Mouse (Mus musculus) kidney, adult 2 months (tissue): ENCODE measurements around the gene Best2.

Experiments used
- CTCF ChIP-seq: fragments of 200-500 bp; conservative IDR thresholded peaks from 2 replicates; pipeline ENCODE4 v1.5.1; 2011; ENCODE audit warnings: low read depth, mild to moderate bottlenecking, control low read depth, low read length, moderate library complexity, mixed read lengths; ENCODE audit not compliant: insufficient read depth, insufficient read length
- POLR2A ChIP-seq: fragments of 200-500 bp; IDR thresholded peaks from one replicate; pipeline ENCODE4 v1.6.1; 2011; ENCODE audit warnings: low read depth, low read length, control low read depth

GRCm38 (mm10) chr8:84967532-84968304 lies 46.6 kb downstream of the Best2 start:
- TF ChIP-seq CTCF, result no peak
- no peak for TF ChIP-seq POLR2A
